Mouse (Mus musculus): ENCODE data around the gene Tmem97. TPM values are rescaled to one million over a fixed set of nuclear protein-coding genes. Genes with fewer than 3 reads are reported as not detected.
A peak's percentile ranks its signal among the peaks of the same experiment; 100 is the strongest.

The Tmem97 gene
- polyA plus RNA-seq, 1 experiment from 2014 or later = 47.3 TPM

GRCm38 (mm10) chr11:78501529-78501928, 49.0 kb downstream of the Tmem97 start:
- peaks cover 12% of the 10 kb centered on the region for H3K4me1 ChIP-seq
- H3K36me3 ChIP-seq = peaks cover 6% of the 10 kb centered on the region
- H3K27ac ChIP-seq = no peak overlapping the region
- no peak overlapping the region for H3K9ac ChIP-seq
- 76% methylated on average over 20 of the region's 20 CpGs for WGBS
- no peak for ATAC-seq (ENCODE audit: low FRiP score)
- H3K4me3 ChIP-seq = no peak overlapping the region
- H3K9me3 ChIP-seq (replicated peaks) = no peaks in the 10 kb centered on the region
- H3K27me3 ChIP-seq = peaks cover 22% of the 10 kb centered on the region
- H3K4me2 ChIP-seq (replicated peaks) = no peak overlapping the region

DNA sequence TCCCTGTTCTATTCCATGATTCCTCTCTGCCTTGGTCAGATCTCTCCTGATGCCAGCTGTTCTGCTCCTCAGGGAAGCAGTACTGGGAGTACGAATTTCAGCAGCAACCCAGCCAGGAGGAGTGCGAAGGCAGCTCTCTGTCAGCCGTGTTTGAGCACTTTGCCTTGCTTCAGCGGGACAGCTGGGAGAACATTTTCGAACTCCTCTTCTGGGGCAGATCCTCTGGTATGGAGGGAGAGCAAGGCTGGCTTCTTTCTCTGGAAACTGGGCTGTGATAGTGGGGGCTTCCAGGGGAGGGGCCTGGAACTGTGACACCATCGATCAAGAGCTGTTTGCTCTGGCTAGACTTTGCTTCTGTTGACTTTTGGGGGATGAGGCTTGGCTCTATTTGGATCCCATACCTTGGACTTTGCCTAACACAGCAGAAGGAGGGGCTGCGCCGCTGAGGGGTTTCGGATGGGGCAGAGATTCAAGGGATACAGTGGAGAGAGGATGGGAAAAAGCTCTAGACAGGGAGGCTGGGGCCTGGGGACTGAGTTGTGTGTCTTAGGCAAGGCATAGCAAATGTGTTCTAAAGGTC, 49.9 kb downstream of the Tmem97 start:
- H3K4me2 ChIP-seq (replicated peaks) = peak overlapping the region; percentile 3; the same call in 1 of the 2 replicates
- H3K27me3 ChIP-seq = peaks cover 28% of the 10 kb centered on the region
- WGBS = 78% methylated on average over 9 of the region's 9 CpGs
- H3K4me1 ChIP-seq = peaks cover 20% of the 10 kb centered on the region
- ATAC-seq (ENCODE audit: low FRiP score) = no peak
- 0 out of 2 replicates have a peak overlapping the region, but pooled peaks have one; percentile 4 for H3K9ac ChIP-seq
- H3K36me3 ChIP-seq = no peaks in the 10 kb centered on the region
- no peaks in the 10 kb centered on the region for H3K9me3 ChIP-seq (replicated peaks)
- no peak overlapping the region for H3K4me3 ChIP-seq
- no peak overlapping the region for H3K27ac ChIP-seq

GRCm38 (mm10) chr11:78499543-78499942, 51.0 kb downstream of the Tmem97 start:
- no peak for ATAC-seq (ENCODE audit: low FRiP score)
- Histone ChIP-seq H3K27me3 (peaks cover 38% of the 10 kb centered on the region), H3K4me2 (replicated peaks) (no peak overlapping the region), H3K9me3 (replicated peaks) (no peaks in the 10 kb centered on the region), H3K9ac (no peak overlapping the region), H3K4me1 (peaks cover 26% of the 10 kb centered on the region), H3K27ac (no peak overlapping the region), H3K36me3 (no peaks in the 10 kb centered on the region), H3K4me3 (0 out of 2 replicates have a peak overlapping the region, but pooled peaks have one; percentile 1)
- WGBS = 50% methylated on average over 16 of the region's 16 CpGs

DNA sequence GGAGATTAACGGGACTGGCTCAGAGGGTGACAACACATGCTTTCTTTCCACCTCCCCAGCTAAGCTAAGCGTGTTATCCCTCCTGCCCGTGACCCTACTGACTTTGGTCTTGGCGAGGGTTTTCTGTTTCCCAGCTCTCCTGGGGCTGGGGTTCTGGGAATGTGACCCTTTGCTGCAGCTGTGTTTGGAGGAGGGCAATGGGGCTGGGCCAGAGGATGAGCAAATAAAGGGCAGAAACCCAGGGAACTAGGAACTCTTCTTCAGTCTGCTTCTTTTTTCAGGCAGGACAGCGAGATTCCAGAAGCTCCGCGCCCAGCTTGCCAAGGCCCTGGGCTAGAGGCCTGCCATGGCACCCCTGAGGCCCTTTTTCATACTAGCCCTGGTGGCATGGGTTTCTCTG, 51.6 kb downstream of the Tmem97 start, which contains the start of gene Vtn:
Gene Vtn, plus strand, starts transcription at position 88 of the 400 bp plus-strand sequence.
- Histone ChIP-seq H3K27ac (peak within 1 kb of the TSS; percentile 95), H3K36me3 (no peaks in the 10 kb centered on the region), H3K9ac (peak within 1 kb of the TSS; percentile 59), H3K4me2 (replicated peaks) (peak within 1 kb of the TSS; percentile 92), H3K9me3 (replicated peaks) (no peaks in the 10 kb centered on the region), H3K27me3 (peaks cover 43% of the 10 kb centered on the region), H3K4me1 (peaks cover 26% of the 10 kb centered on the region), H3K4me3 (peak within 1 kb of the TSS; percentile 75)
- no peak for ATAC-seq (ENCODE audit: low FRiP score)
- 35% methylated on average over 7 of the region's 7 CpGs for WGBS

DNA sequence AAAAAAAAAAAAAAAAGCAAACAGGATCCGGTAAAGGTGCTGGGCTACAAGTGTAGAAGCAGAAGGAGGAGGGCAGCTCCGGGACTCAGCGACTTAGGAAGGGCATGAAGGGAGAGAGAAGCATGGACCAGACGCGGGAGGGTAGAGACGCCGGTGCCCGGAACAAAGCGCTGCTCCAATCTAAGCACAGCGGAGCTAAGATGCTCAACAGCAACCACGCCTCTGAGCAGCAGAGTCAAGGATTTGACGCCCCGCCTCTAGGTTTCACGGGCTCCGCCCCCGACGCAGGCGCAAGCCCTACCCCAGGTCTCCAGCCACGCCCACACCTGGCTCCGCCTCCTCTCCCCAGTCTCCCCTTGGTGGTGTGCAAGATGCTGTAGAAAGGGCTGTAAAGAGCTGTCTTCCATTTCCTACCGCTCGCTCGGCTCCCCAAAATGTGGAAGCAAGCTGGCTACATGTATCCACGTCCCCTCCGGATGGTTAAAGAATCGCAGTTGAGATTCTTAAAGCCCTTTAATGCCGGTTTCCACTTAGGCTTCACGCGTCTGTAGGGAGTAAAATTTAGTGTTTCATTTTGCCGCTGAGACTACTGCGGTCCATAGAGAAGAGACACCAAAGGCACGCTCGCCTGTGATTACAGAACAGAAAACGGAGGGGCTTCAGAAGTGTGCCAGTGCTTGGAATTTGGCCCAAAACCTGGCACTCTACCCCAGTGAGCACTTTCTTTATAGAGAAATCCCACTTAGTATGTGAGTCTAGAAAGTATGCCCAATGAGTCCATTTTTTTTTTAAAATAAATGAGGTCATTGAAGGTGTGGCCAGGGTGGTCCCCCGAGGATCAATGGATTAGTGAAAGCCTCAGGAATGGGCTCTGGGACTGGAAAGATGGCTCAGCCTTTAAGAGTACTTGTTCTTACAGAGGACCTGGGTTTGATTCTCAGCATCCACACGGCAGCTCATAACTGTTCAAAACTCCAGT, 52.7 kb downstream of the Tmem97 start, which contains the start of gene Sarm1:
Gene Sarm1, minus strand, starts transcription at position 211 of the 979 bp plus-strand sequence.
- WGBS = 4% methylated on average over 36 of the region's 36 CpGs
- peak within 1 kb of the TSS; percentile 92 for H3K4me2 ChIP-seq (replicated peaks)
- no peaks in the 10 kb centered on the region for H3K36me3 ChIP-seq
- peaks cover 43% of the 10 kb centered on the region for H3K27me3 ChIP-seq
- H3K27ac ChIP-seq = peak within 1 kb of the TSS; percentile 95
- H3K4me1 ChIP-seq = peaks cover 26% of the 10 kb centered on the region
- ATAC-seq (ENCODE audit: low FRiP score) = peak; percentile 96
- peak within 1 kb of the TSS; percentile 89 for H3K9ac ChIP-seq
- H3K9me3 ChIP-seq (replicated peaks) = no peaks in the 10 kb centered on the region
- peak within 1 kb of the TSS; percentile 75 for H3K4me3 ChIP-seq

DNA sequence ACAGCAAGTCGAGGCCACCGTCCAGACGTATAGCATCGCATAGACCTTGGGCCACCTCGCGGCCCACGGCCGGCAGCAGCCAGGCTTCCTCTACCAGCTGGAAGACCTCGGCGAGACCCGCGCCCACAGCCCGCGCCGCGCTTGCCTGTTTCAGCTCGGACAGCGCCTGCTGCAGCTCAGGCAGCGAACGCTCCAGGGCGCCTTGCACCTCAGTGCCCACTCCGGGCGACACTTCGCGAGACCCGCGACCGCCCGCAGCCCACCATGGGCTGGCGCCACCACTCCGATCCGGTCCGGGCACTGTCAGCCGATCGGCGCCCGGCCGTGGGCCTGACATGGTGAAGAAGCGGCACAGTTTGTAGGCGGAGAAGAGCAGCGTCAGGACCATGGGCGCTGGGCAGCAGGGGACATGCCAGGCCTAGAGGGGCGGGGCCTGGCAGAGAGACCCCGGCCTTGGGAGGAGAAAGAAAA, 53.5 kb downstream of the Tmem97 start:
- H3K27me3 ChIP-seq = peaks cover 43% of the 10 kb centered on the region
- no peaks in the 10 kb centered on the region for H3K36me3 ChIP-seq
- peak; percentile 80 for ATAC-seq (ENCODE audit: low FRiP score)

DNA sequence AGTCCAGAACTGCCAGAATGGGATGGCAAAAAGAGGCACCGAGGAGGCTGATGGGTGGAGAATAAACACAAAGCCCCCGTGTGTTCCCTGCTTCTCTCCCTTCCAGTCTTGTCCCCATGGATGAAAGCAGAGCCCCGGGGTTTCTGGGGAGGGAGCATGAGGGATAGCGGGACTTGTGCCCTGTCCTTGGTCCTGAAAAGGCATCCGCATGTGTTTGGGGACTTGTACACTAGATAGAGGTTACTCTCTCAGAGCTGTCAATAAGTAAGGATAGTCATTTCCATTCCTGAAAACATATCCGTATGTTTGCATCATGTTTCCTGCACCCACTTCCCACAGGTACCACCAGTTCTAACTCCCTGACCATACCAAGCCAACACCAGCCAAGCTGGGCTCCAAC, 54.7 kb downstream of the Tmem97 start:
- Histone ChIP-seq H3K4me2 (replicated peaks) (peak overlapping the region; percentile 92), H3K9ac (peak overlapping the region; percentile 89), H3K36me3 (no peaks in the 10 kb centered on the region), H3K27me3 (peaks cover 51% of the 10 kb centered on the region), H3K9me3 (replicated peaks) (no peaks in the 10 kb centered on the region), H3K27ac (no peak overlapping the region), H3K4me1 (peaks cover 28% of the 10 kb centered on the region), H3K4me3 (peak overlapping the region; percentile 75)
- WGBS = 9% methylated on average over 6 of the region's 6 CpGs
- ATAC-seq (ENCODE audit: low FRiP score) = no peak

More for the DNA sequence above, 53.5 kb downstream of the Tmem97 start:
- Histone ChIP-seq H3K4me1 (peaks cover 26% of the 10 kb centered on the region), H3K4me3 (peak overlapping the region; percentile 75), H3K27ac (peak overlapping the region; percentile 95), H3K9me3 (replicated peaks) (no peaks in the 10 kb centered on the region), H3K9ac (peak overlapping the region; percentile 89), H3K4me2 (replicated peaks) (peak overlapping the region; percentile 92)
- under 1% methylated on average over 44 of the region's 44 CpGs for WGBS

Other genes starting within 250 kb of the Tmem97 start
- 29.4 and 35.9 TPM in 2 replicates for gene Spag5, start 249.2 kb downstream of the Tmem97 start, polyA plus RNA-seq (2016; fragmentation: Nextera tagmentation; extraction: Ambion mirVana)
- gene Aldoc, start 227.8 kb downstream of the Tmem97 start, polyA plus RNA-seq (2016; fragmentation: Nextera tagmentation; extraction: Ambion mirVana) = 16.8 and 20.1 TPM in 2 replicates
- 76.9 and 77.1 TPM in 2 replicates for gene Pigs, start 222.4 kb downstream of the Tmem97 start, polyA plus RNA-seq (2016; fragmentation: Nextera tagmentation; extraction: Ambion mirVana)
- 86.0 and 92.7 TPM in 2 replicates for gene Unc119, start 207.3 kb downstream of the Tmem97 start, polyA plus RNA-seq (2016; fragmentation: Nextera tagmentation; extraction: Ambion mirVana)
- not detected in 2 replicates for gene Foxn1, start 164.2 kb downstream of the Tmem97 start, polyA plus RNA-seq (2016; fragmentation: Nextera tagmentation; extraction: Ambion mirVana)
- gene Slc13a2, start 128.6 kb downstream of the Tmem97 start, polyA plus RNA-seq (2016; fragmentation: Nextera tagmentation; extraction: Ambion mirVana) = not detected in 2 replicates
- gene Slc46a1, start 85.1 kb downstream of the Tmem97 start, polyA plus RNA-seq (2016; fragmentation: Nextera tagmentation; extraction: Ambion mirVana) = 17.5 and 17.9 TPM in 2 replicates
- 33.7 and 35.7 TPM in 2 replicates for gene Sarm1, start 53.0 kb downstream of the Tmem97 start, polyA plus RNA-seq (2016; fragmentation: Nextera tagmentation; extraction: Ambion mirVana)
- gene Vtn, start 51.7 kb downstream of the Tmem97 start, polyA plus RNA-seq (2016; fragmentation: Nextera tagmentation; extraction: Ambion mirVana) = 118 and 156 TPM in 2 replicates
- not detected in 2 replicates for gene Sebox, start 47.3 kb downstream of the Tmem97 start, polyA plus RNA-seq (2016; fragmentation: Nextera tagmentation; extraction: Ambion mirVana)
- gene Tmem199, start 38.6 kb downstream of the Tmem97 start, polyA plus RNA-seq (2016; fragmentation: Nextera tagmentation; extraction: Ambion mirVana) = 75.2 and 81.1 TPM in 2 replicates
- 166 and 176 TPM in 2 replicates for gene Poldip2, start 38.6 kb downstream of the Tmem97 start, polyA plus RNA-seq (2016; fragmentation: Nextera tagmentation; extraction: Ambion mirVana)
- 59.8 and 61.4 TPM in 2 replicates for gene Tnfaip1, start 14.4 kb downstream of the Tmem97 start, polyA plus RNA-seq (2016; fragmentation: Nextera tagmentation; extraction: Ambion mirVana)
- 108 and 127 TPM in 2 replicates for gene Ift20, start 14.4 kb downstream of the Tmem97 start, polyA plus RNA-seq (2016; fragmentation: Nextera tagmentation; extraction: Ambion mirVana)
- gene Nlk, start 146.6 kb upstream of the Tmem97 start, polyA plus RNA-seq (2016; fragmentation: Nextera tagmentation; extraction: Ambion mirVana) = 25.3 and 26.6 TPM in 2 replicates
- 29.2 and 31.3 TPM in 2 replicates for gene Ccnq, start 201.0 kb upstream of the Tmem97 start, polyA plus RNA-seq (2016; fragmentation: Nextera tagmentation; extraction: Ambion mirVana)

All from hindbrain, embryonic 12.5 days (tissue).